ENCODE assay signal across 8 mouse cellular contexts in genomic region chr5:33335273-33335976, GRCm38 (mm10). TPM values are rescaled to one million over a fixed set of nuclear protein-coding genes. Genes with fewer than 3 reads are reported as not detected.
A peak's percentile ranks its signal among the peaks of the same experiment; 100 is the strongest.
DNase-seq lines count a peak whose midpoint lies in the region; ATAC-seq and TF ChIP-seq lines count a peak whose summit lies in the region.

Gene Maea, plus strand, starts transcription at chr5:33335509.

- H3K27ac ChIP-seq in ES-E14 (ENCODE audit: insufficient read depth, low read depth, low read length, poor library complexity, severe bottlenecking): peak within 1 kb of the TSS; percentile 64
- H3K27ac ChIP-seq in forebrain, embryonic 15.5 days (replicated peaks): peak within 1 kb of the TSS; percentile 89

- peak within 1 kb of the TSS; percentile 89 to 92 for H3K4me3 ChIP-seq in ES-E14 (ENCODE audit: insufficient read depth in 1 of 2, low read depth in 1 of 2, low read length in 2 of 2, poor library complexity in 1 of 2, severe bottlenecking in 1 of 2)
- H3K4me3 ChIP-seq in forebrain, embryonic 15.5 days: peak within 1 kb of the TSS; percentile 100
- H3K4me3 ChIP-seq in lung, adult 2 months (replicated peaks; ENCODE audit: extremely low read depth, low read depth, low read length): peak within 1 kb of the TSS; percentile 99

- no peaks in the 10 kb centered on the region for H3K36me3 ChIP-seq in ES-E14 (ENCODE audit: control insufficient read depth, insufficient read depth, low read length, poor library complexity, severe bottlenecking)
- no peaks in the 10 kb centered on the region for H3K36me3 ChIP-seq in forebrain, embryonic 15.5 days

- TF ChIP-seq POLR2A in lung, adult 2 months (IDR thresholded peaks at IDR 0.05; ENCODE audit: borderline replicate concordance, extremely low read depth, low read depth, low read length): peak; percentile 83

- peak within 1 kb of the TSS; percentile 83 for H3K4me2 ChIP-seq in forebrain, embryonic 15.5 days (replicated peaks)

- intact Hi-C loops in heart, postnatal 25 days (cut with DNase I): loop anchor here (5.0 kb wide), 1 partner anchor 58 kb away; no protein-coding TSS in a partner anchor

- peak within 1 kb of the TSS; percentile 90 for H3K9ac ChIP-seq in ES-E14 (ENCODE audit: insufficient read depth, low read depth, low read length, poor library complexity, severe bottlenecking)
- peak within 1 kb of the TSS; percentile 97 for H3K9ac ChIP-seq in forebrain, embryonic 15.5 days (replicated peaks)

- peak; percentile 91 for DNase-seq in ES-E14 (ENCODE audit: low read depth, low spot score)
- DNase-seq in cerebellum, adult 11-12 months: peak; percentile 97
- peak; percentile 95 for DNase-seq in heart, postnatal 25 days (ENCODE audit: low spot score)
- DNase-seq in layer of hippocampus, adult 18-20 months (ENCODE audit: low spot score in 2 of 2): peak; percentile 98 to 99
- DNase-seq in lung, adult 2 months: peak; percentile 90
- DNase-seq in thymus, adult 18-20 months: peak; percentile 94 to 95

- peak; percentile 100 for ATAC-seq in forebrain, embryonic 15.5 days (replicated peaks)
- peak; percentile 100 for ATAC-seq in neutrophil, adult 5-6 weeks (ENCODE audit: extremely low read depth, insufficient number of reproducible peaks, low FRiP score, poor library complexity, severe bottlenecking)

- WGBS in forebrain, embryonic 15.5 days: under 1% methylated on average over 71 of the region's 71 CpGs
- WGBS in lung, adult 2 months: under 1% methylated on average over 71 of the region's 71 CpGs

- no peak for TF ChIP-seq CTCF in lung, adult 2 months (IDR thresholded peaks at IDR 0.05; ENCODE audit: insufficient read depth, low read length)

- peaks cover 5 to 7% of the 10 kb centered on the region in 2 experiments; a peak in 2 of 4 replicates for H3K4me1 ChIP-seq in ES-E14 (ENCODE audit: control insufficient read depth in 2 of 2, insufficient read depth in 2 of 2, low read length in 2 of 2, poor library complexity in 1 of 2)
- H3K4me1 ChIP-seq in forebrain, embryonic 15.5 days: peaks cover 28% of the 10 kb centered on the region
- peaks cover 8% of the 10 kb centered on the region; the same call in 1 of the 2 replicates for H3K4me1 ChIP-seq in lung, adult 2 months (ENCODE audit: control insufficient read depth, insufficient read depth, low read length)

- in situ Hi-C loops in ES-E14 (cut with MboI; ENCODE audit: low sequenced_read_pairs in 2 of 2, unreplicated experiment in 2 of 2): no loop called here

- H3K27me3 ChIP-seq in forebrain, embryonic 15.5 days: no peaks in the 10 kb centered on the region

- H3K9me3 ChIP-seq in ES-E14 (ENCODE audit: control insufficient read depth, insufficient read depth, low read depth, low read length): peaks cover 10% of the 10 kb centered on the region
- H3K9me3 ChIP-seq in forebrain, embryonic 15.5 days: no peaks in the 10 kb centered on the region

TF ChIP-seq in ES-E14, 5 proteins besides CTCF, POLR2A, EP300 and RAD21:
- TF ChIP-seq HCFC1 (IDR thresholded peaks at IDR 0.05; ENCODE audit: borderline replicate concordance, insufficient read depth, low read length) (peak; percentile 12; the same call in 1 of the 2 replicates), ZC3H11A (IDR thresholded peaks at IDR 0.05; ENCODE audit: borderline replicate concordance, low read depth, low read length) (no peak), ZNF384 (IDR thresholded peaks at IDR 0.05; ENCODE audit: low read depth, low read length) (no peak), MAFK (IDR thresholded peaks at IDR 0.05; ENCODE audit: insufficient read depth, low read depth, low read length) (no peak), CHD2 (IDR thresholded peaks at IDR 0.05; ENCODE audit: low read depth, low read length) (peak; percentile 84)
TF ChIP-seq in ES-E14: peak in this region for 2.

RNA-seq across cellular contexts. Expression of gene Maea, which starts in this region (rescaled TPM):
- total RNA-seq in ES-E14 (2012; rRNA removed): 79.2 and 90.2 TPM in 2 replicates
- polyA plus RNA-seq in forebrain, embryonic 15.5 days (2015; fragmentation: Nextera tagmentation; extraction: Ambion mirVana): 101 and 107 TPM in 2 replicates
- 10 to 100 TPM; 92.7 to 92.8 TPM for total RNA-seq in heart, postnatal 25 days (2021)
- 100 to 1,000 TPM; 102 to 103 TPM for total RNA-seq in layer of hippocampus, adult 18-20 months (2021)
- 97.4 and 114 TPM in 2 replicates for polyA plus RNA-seq in lung, adult 2 months (2012; rRNA removed)
- total RNA-seq in neutrophil, adult 5-6 weeks (2017): 196 and 213 TPM in 2 replicates

Comparison
In these comparisons a context has a peak if more than half of its experiments do, and no peak if none do; other contexts are left out.
1. Peak in every context shown above with its lines: DNase-seq, ATAC-seq, H3K4me3 ChIP-seq and H3K27ac ChIP-seq.